Mouse (Mus musculus): ENCODE data around the gene Atxn3. TPM values are rescaled to one million over a fixed set of nuclear protein-coding genes. Genes with fewer than 3 reads are reported as not detected.

Gene Atxn3
- polyA plus RNA-seq, 1 experiment: 17.6 TPM

DNA sequence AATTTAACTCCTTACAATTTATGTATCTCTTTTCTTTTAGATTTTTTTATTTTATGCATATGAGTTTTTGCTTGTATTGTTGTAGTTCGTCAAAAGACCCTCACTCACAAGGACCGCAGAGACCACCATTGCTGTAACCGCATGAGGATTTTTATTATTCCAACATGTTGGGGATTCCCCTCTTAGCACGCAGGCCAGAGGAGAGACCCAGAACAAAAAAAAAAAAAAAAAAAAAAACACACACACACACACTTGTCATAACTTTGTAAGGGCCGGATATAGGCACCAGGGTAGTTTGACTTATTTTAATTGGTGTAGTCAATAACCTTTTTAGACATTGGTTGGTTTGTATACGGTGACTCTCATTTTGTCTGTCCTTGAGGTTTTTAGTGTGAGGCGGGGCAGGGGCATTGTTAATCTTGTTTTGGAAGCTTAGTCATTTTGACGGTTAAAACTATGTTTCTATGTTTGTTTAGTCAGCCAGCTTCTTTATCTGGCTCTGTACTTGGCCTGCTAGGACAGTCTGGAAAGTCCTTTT, 21.2 kb upstream of the Atxn3 start:
- no peak for TF ChIP-seq CTCF (IDR thresholded peaks at IDR 0.05; ENCODE audit: extremely low read depth, insufficient read depth, low read length)
- TF ChIP-seq POLR2A (IDR thresholded peaks at IDR 0.05; ENCODE audit: extremely low read depth, insufficient read depth, low read length): no peak
- Histone ChIP-seq H3K4me1 (ENCODE audit: control insufficient read depth, insufficient read depth, low read length) (peaks cover 7% of the 10 kb centered on the region; the same call in 1 of the 2 replicates), H3K27ac (ENCODE audit: insufficient read depth, low read length) (no peak overlapping the region), H3K4me3 (ENCODE audit: insufficient read depth, low read length) (no peak overlapping the region)

DNA sequence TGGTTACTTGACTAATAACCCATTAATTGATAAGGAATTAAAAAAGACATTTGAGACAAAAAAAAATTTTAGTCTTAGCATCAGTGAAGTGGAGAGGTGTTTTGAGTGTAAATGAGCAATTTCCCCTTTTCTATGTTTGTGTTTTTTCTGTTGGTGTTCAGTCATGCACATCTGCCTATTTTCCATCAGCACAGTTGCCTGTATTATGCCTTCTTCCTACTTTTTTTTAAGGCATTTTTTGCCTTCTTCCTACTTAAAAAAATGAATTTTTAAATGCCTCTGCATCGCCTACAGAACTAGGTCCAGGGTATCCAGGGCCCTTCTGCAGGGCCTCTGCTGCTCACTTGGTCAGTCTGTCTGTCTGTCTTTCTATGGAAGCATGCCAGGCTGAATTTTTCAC, 20.5 kb upstream of the Atxn3 start:
- Histone ChIP-seq H3K4me3 (ENCODE audit: insufficient read depth, low read length) (no peak overlapping the region), H3K27ac (ENCODE audit: insufficient read depth, low read length) (no peak overlapping the region), H3K4me1 (ENCODE audit: control insufficient read depth, insufficient read depth, low read length) (peaks cover 8% of the 10 kb centered on the region; the same call in 1 of the 2 replicates)
- TF ChIP-seq POLR2A (IDR thresholded peaks at IDR 0.05; ENCODE audit: extremely low read depth, insufficient read depth, low read length) (no peak), CTCF (IDR thresholded peaks at IDR 0.05; ENCODE audit: extremely low read depth, insufficient read depth, low read length) (no peak)

DNA sequence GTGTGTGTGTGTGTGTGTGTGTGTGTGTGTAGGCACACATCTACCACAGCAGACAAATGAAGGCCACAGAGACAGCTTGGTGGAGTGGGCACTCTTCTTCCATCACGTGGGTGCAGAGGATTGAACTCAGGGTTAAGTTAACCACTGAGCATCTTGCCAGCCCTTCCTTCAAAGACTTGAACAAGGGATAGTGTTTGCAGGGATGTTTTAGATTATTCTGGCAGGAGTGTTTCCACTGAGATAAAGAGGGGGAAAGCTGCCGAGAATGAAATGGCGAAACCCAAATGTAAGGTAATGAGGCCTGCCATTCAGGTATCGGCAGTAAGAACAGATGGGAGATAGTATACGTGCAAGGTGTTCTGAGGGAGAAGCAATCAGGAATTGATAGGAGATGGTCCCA, 20.1 kb upstream of the Atxn3 start:
- peaks cover 8% of the 10 kb centered on the region for H3K4me1 ChIP-seq (ENCODE audit: control insufficient read depth, insufficient read depth, low read length)
- TF ChIP-seq POLR2A (IDR thresholded peaks at IDR 0.05; ENCODE audit: extremely low read depth, insufficient read depth, low read length) (no peak), CTCF (IDR thresholded peaks at IDR 0.05; ENCODE audit: extremely low read depth, insufficient read depth, low read length) (no peak)
- no peak overlapping the region for H3K27ac ChIP-seq (ENCODE audit: insufficient read depth, low read length)
- no peak overlapping the region for H3K4me3 ChIP-seq (ENCODE audit: insufficient read depth, low read length)

DNA sequence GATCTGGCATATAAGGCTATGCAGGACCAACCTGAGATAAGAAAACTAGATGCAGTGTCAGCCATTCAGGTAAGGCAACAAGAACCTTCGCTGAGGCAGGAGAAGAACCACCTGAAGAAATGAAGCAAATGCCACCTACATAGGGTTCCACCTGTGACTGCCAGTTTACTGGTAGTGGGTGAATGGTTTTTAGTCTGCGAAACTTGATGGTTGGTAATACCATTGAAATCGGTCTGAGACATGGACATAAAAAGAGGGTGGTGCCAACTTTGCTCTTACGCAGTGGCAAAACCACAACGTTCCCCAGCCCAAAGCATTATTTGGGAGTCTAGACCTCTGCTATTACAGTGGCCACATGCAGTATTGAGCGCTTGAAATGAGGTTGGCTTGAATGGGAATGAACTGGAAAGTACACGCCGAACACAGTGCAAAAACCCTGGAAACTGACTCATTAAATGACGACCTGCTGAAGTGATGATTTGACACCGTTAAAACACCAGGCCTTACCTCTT, 19.4 kb upstream of the Atxn3 start:
- TF ChIP-seq CTCF (IDR thresholded peaks at IDR 0.05; ENCODE audit: extremely low read depth, insufficient read depth, low read length) (no peak), POLR2A (IDR thresholded peaks at IDR 0.05; ENCODE audit: extremely low read depth, insufficient read depth, low read length) (no peak)
- no peak overlapping the region; the same call in 1 of the 2 replicates for H3K4me3 ChIP-seq (ENCODE audit: insufficient read depth, low read length)
- H3K27ac ChIP-seq (ENCODE audit: insufficient read depth, low read length): no peak overlapping the region
- H3K4me1 ChIP-seq (ENCODE audit: control insufficient read depth, insufficient read depth, low read length): peaks cover 11% of the 10 kb centered on the region

DNA sequence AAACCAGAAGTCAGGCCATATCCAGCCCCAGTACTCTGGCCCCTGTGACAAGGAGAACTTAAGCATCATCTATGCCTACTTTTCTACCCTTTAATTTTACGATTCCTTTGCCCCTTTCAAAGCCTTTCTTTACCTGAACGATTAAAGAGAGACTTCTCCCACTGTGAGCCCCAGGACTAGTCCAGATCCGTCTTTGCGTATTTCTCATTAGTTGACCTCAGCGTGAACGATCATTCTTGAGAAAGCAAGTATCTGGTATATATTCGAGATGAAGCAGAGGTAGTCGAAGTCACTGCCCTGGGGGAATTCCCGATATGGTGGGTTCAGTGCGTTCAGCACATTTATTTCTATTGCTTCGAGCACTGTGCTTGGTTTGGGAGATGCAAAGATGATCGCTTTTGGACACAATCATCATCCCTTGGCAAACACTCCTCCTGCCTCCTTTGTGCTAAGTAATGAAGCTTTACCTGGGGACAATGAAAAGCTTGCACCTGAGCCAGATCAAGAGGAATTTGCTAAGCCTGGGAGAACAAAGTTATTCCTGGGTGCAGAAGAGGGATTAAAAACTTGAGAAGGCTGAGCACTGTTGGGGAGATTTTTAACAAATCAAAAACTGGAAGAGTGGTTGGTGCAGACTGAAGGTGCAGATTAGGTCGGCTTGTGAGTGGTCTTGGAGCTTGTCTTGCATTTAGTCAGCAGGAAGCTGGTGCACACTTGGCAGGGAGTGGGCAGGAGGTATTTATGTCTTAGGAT, 18.8 kb upstream of the Atxn3 start:
- no peak for TF ChIP-seq CTCF (IDR thresholded peaks at IDR 0.05; ENCODE audit: extremely low read depth, insufficient read depth, low read length)
- TF ChIP-seq POLR2A (IDR thresholded peaks at IDR 0.05; ENCODE audit: extremely low read depth, insufficient read depth, low read length): no peak
- H3K27ac ChIP-seq (ENCODE audit: insufficient read depth, low read length): no peak overlapping the region
- peak overlapping the region; percentile 78 for H3K4me3 ChIP-seq (ENCODE audit: insufficient read depth, low read length)
- H3K4me1 ChIP-seq (ENCODE audit: control insufficient read depth, insufficient read depth, low read length): peaks cover 13% of the 10 kb centered on the region

DNA sequence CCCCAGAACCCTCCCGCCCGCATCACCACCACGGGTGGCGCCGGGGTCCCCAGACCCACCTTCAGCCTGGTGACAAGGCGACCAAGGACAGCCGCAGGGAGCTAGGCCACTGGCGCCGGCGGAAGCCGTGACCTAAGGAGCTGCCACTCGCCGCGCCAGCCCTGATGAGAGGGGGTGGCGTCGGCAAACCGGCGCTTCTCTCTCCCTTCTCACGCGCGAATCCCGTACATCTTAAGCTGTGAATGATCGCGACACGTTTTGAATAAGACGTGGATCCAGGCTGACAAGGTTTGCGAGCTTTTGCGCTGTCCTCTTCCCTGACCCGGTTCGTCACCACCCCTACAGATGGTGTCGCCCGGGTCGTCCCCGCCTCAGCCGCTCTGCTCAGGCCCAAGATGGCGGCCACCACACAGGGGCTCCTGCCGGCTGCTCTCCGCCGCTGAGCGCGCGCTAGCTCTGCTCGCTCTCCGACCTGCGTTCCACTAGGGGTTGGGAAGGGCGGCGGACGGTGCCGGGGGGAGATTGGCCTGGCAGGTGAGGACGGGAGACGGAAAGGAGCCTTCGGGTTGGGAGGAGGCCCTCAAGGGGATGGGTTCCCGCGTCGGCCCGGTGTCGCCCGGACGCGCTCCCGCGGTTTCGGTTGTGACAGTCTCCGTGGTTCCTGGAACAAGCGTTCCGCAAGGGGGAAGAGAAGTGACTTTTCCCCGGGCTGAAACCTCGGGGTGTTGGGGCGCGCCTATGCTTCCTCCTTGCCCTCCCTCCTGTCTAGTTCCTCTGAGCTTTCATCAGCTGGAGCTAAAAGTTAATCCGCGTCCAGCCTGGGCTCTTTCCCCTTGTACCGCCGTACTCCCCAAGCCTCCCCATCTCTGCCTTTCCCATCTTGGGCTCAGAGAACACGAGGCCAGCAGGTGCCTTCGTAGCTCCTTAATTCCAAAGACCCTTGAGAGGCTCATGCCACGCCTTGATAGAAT, 17.8 kb upstream of the Atxn3 start, which contains the start of gene Cpsf2:
Cpsf2 (plus strand) TSS at position 388 of the 971 bp plus-strand sequence.
- TF ChIP-seq CTCF (IDR thresholded peaks at IDR 0.05; ENCODE audit: extremely low read depth, insufficient read depth, low read length) (no peak), POLR2A (IDR thresholded peaks at IDR 0.05; ENCODE audit: extremely low read depth, insufficient read depth, low read length) (no peak; the same call in none of the 2 replicates)
- peaks cover 13% of the 10 kb centered on the region for H3K4me1 ChIP-seq (ENCODE audit: control insufficient read depth, insufficient read depth, low read length)
- H3K4me3 ChIP-seq (ENCODE audit: insufficient read depth, low read length): peak within 1 kb of the TSS; percentile 78
- H3K27ac ChIP-seq (ENCODE audit: insufficient read depth, low read length): peak within 1 kb of the TSS; percentile 95

DNA sequence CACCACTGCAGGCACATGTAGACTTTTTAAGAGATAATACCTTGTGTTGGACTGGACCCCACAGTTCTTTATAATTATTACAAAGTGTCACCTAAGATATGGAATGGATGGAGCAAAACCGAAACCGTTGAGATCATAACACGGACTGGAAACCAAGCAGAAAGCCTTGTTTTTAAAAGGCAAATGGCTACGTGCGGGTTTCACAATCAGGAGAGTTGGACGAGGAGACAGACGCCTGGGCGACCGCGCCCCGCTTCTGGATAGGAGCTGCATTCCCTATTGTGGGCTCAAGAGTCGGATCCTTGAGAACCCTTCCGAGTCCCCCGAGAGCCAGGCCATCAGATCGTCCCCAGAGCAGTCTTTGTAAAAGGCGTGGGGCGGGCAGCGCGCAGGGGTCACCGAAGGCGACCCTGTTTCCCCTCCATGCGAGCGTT, 17.1 kb upstream of the Atxn3 start:
- H3K4me1 ChIP-seq (ENCODE audit: control insufficient read depth, insufficient read depth, low read length): peaks cover 13% of the 10 kb centered on the region
- peak overlapping the region; percentile 78 for H3K4me3 ChIP-seq (ENCODE audit: insufficient read depth, low read length)
- TF ChIP-seq POLR2A (IDR thresholded peaks at IDR 0.05; ENCODE audit: extremely low read depth, insufficient read depth, low read length): no peak
- peak overlapping the region; percentile 95 for H3K27ac ChIP-seq (ENCODE audit: insufficient read depth, low read length)

DNA sequence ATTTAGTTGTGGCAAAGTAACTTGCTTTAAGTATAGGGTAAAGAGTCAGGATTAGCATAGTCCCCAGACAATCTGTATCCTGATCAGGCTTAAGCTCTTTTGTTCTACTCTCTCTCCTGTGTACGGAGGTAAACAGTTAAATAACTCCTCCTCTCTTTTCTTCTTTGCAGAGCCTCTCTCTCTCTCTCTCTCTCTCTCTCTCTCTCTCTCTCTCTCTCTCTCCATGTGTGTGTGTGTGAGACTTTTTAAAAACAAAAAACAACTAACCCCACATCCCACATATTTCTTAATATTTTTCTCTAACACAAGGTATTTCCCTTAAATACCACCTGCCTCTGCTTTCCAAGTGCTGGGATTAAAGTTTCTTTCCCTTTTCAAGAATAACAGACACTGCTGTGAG, 16.5 kb upstream of the Atxn3 start:
- peak overlapping the region; percentile 78; the same call in 1 of the 2 replicates for H3K4me3 ChIP-seq (ENCODE audit: insufficient read depth, low read length)
- TF ChIP-seq CTCF (IDR thresholded peaks at IDR 0.05; ENCODE audit: extremely low read depth, insufficient read depth, low read length) (no peak), POLR2A (IDR thresholded peaks at IDR 0.05; ENCODE audit: extremely low read depth, insufficient read depth, low read length) (no peak)
- H3K27ac ChIP-seq (ENCODE audit: insufficient read depth, low read length): no peak overlapping the region
- peaks cover 13% of the 10 kb centered on the region for H3K4me1 ChIP-seq (ENCODE audit: control insufficient read depth, insufficient read depth, low read length)

DNA sequence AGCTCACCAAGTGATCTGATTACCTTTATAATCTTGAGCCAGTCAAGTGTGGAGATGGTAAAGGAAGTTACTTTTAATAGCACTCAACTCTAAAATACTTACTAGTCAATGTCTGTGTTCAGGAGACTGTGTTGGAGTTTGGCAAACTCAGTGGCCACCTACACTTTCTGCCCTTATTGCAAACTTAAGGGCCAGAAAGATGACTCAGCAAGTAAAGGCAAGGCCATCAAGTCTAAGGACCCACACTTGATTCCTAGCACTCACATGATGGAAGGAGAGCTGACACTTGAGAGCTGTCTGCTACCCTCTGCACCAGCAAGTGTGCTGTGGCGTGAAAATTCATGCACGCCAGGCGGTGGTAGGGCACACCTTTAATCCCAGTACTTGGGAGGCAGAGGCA, 14.2 kb upstream of the Atxn3 start:
- peaks cover 13% of the 10 kb centered on the region for H3K4me1 ChIP-seq (ENCODE audit: control insufficient read depth, insufficient read depth, low read length)
- H3K4me3 ChIP-seq (ENCODE audit: insufficient read depth, low read length): no peak overlapping the region
- TF ChIP-seq POLR2A (IDR thresholded peaks at IDR 0.05; ENCODE audit: extremely low read depth, insufficient read depth, low read length) (no peak), CTCF (IDR thresholded peaks at IDR 0.05; ENCODE audit: extremely low read depth, insufficient read depth, low read length) (no peak)
- H3K27ac ChIP-seq (ENCODE audit: insufficient read depth, low read length): no peak overlapping the region
